Mouse (Mus musculus): ENCODE results near the gene Vgll2. TPM values are rescaled to one million over a fixed set of nuclear protein-coding genes. Genes with fewer than 3 reads are reported as not detected.

Vgll2 gene
- total and polyA plus RNA-seq, 3 experiments = not detected

DNA sequence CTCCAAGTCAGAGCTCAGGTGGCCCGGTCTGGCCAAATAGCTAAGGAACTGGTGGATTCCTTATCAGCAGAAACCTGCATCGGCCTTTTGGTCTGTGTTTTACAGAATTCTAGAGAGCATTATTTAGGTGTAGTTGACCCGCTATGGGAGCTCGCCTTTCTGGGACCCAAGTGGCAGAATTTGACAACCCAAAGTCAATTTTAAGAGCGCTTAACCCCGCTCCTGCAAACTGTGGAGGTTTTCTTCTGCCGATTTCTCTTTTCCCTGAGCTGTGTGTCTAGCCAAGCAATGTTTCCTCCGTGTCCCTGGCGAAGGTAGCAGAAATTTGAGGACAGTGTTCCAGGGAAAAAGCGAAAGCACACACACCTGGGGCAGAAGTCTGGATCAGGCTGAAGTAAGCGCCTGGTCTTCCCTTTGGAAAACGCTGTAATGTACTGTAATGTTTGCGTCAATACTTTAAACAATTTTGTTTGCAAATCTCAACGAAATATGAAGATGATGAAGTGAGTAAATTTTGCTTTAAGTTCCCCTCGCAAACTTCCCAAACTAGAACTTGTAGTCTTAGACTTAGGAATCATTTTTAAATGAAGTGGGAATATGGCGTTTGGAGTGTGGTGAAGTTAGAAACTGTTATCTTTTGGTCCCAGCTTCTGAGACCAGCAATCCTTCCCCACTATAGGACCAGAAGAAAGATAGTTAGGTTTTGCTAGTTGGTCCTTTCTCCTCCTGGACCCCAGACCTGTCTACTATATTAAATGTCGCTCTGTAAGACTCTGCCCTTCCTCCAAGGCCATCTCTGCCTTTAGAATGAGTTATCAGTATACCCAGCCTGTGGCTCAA lies 1.1 kb downstream of the Vgll2 start:
- H3K27ac ChIP-seq (ENCODE audit: control insufficient read depth, low read depth, low read length) = no peak overlapping the region
- no peaks in the 10 kb centered on the region for H3K36me3 ChIP-seq (ENCODE audit: control insufficient read depth in 1 of 2, insufficient read depth in 2 of 2, low read length in 2 of 2)
- no peaks in the 10 kb centered on the region for H3K9me3 ChIP-seq (replicated peaks; ENCODE audit: insufficient read depth, low read length)
- TF ChIP-seq ZNF384 (IDR thresholded peaks at IDR 0.05; ENCODE audit: low read depth, low read length) (no peak), USF1 (IDR thresholded peaks at IDR 0.05; ENCODE audit: low read depth, low read length) (no peak), TCF12 (IDR thresholded peaks at IDR 0.05; ENCODE audit: low read depth, low read length) (no peak), MAX (IDR thresholded peaks at IDR 0.05; ENCODE audit: low read length) (no peak), CHD2 (IDR thresholded peaks at IDR 0.05; ENCODE audit: low read length) (no peak), ELF1 (IDR thresholded peaks at IDR 0.05; ENCODE audit: low read depth, low read length) (no peak), E2F4 (IDR thresholded peaks at IDR 0.05; ENCODE audit: borderline replicate concordance, low read depth, low read length) (no peak), CTCF (IDR thresholded peaks at IDR 0.05 in 2 of 3, conservative IDR thresholded peaks at IDR 0.05 in 1 of 3; ENCODE audit: control insufficient read depth in 1 of 3, insufficient read depth in 1 of 3, low read depth in 2 of 3, low read length in 3 of 3, poor library complexity in 1 of 3, severe bottlenecking in 1 of 3) (no peak), UBTF (IDR thresholded peaks at IDR 0.05; ENCODE audit: borderline replicate concordance, insufficient read depth, low read depth, low read length) (no peak), GATA1 (IDR thresholded peaks at IDR 0.05; ENCODE audit: low read depth, low read length) (no peak)
- H3K4me3 ChIP-seq (ENCODE audit: control insufficient read depth in 1 of 2, insufficient read depth in 1 of 2, low read depth in 2 of 2, low read length in 2 of 2) = no peak overlapping the region
- no peaks in the 10 kb centered on the region for H3K79me2 ChIP-seq (ENCODE audit: control insufficient read depth, insufficient read depth, low read length, poor library complexity)
- DNase-seq (ENCODE audit: low read depth, low spot score) = no peak
- H3K27me3 ChIP-seq (ENCODE audit: control insufficient read depth in 1 of 2, insufficient read depth in 2 of 2, low read length in 2 of 2) = no peaks in the 10 kb centered on the region
- H3K4me1 ChIP-seq (ENCODE audit: control insufficient read depth in 1 of 2, insufficient read depth in 2 of 2, low read length in 2 of 2) = no peaks in the 10 kb centered on the region
- H3K9ac ChIP-seq (ENCODE audit: control insufficient read depth, low read depth, low read length, poor library complexity, severe bottlenecking) = no peak overlapping the region

DNA sequence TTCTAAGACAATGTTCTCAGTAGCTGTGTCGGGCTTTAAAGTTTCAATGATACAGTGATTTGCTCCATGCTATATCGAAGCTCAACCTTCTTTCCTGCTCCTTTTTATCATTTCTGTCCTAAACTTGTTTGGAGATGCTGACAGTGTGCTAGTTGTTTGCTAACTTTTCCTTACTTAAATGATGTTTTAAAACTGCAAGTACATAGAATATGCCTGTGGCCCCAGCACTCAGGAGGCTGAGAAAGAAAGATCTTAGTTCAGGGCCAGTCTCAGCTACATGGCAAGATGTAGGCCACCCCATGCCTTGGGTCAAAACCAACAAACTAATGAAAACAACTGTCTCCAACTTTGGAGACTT lies 1.7 kb downstream of the Vgll2 start:
- DNase-seq (ENCODE audit: low read depth, low spot score) = no peak
- H3K27me3 ChIP-seq (ENCODE audit: control insufficient read depth in 1 of 2, insufficient read depth in 2 of 2, low read length in 2 of 2) = no peaks in the 10 kb centered on the region
- no peak overlapping the region for H3K9ac ChIP-seq (ENCODE audit: control insufficient read depth, low read depth, low read length, poor library complexity, severe bottlenecking)
- H3K27ac ChIP-seq (ENCODE audit: control insufficient read depth, low read depth, low read length) = no peak overlapping the region
- H3K79me2 ChIP-seq (ENCODE audit: control insufficient read depth, insufficient read depth, low read length, poor library complexity) = no peaks in the 10 kb centered on the region
- no peak overlapping the region for H3K4me3 ChIP-seq (ENCODE audit: control insufficient read depth in 1 of 2, insufficient read depth in 1 of 2, low read depth in 2 of 2, low read length in 2 of 2)
- TF ChIP-seq USF2 (IDR thresholded peaks at IDR 0.05; ENCODE audit: borderline replicate concordance in 1 of 2, insufficient read depth in 1 of 2, low read depth in 1 of 2, low read length in 2 of 2) = no peak
- TF ChIP-seq MYB (IDR thresholded peaks at IDR 0.05; ENCODE audit: low read depth, low read length) = no peak
- TF ChIP-seq MAZ (IDR thresholded peaks at IDR 0.05; ENCODE audit: low read depth, low read length) = no peak
- no peak for TF ChIP-seq MAX (IDR thresholded peaks at IDR 0.05; ENCODE audit: low read length)
- no peak for TF ChIP-seq NELFE (IDR thresholded peaks at IDR 0.05; ENCODE audit: low read depth, low read length)
- no peak for TF ChIP-seq KAT2A (conservative IDR thresholded peaks at IDR 0.05; ENCODE audit: low read depth, low read length)
- H3K9me3 ChIP-seq (replicated peaks; ENCODE audit: insufficient read depth, low read length) = no peaks in the 10 kb centered on the region
- no peaks in the 10 kb centered on the region for H3K36me3 ChIP-seq (ENCODE audit: control insufficient read depth in 1 of 2, insufficient read depth in 2 of 2, low read length in 2 of 2)
- no peaks in the 10 kb centered on the region for H3K4me1 ChIP-seq (ENCODE audit: control insufficient read depth in 1 of 2, insufficient read depth in 2 of 2, low read length in 2 of 2)
